Mouse (Mus musculus): Measurements from ENCODE around the gene Slc35f5.
A peak's percentile ranks its signal among the peaks of the same experiment; 100 is the strongest.

GRCm38 (mm10) chr1:125639501-125640253 is 79.3 kb downstream of the Slc35f5 start:
- TF ChIP-seq MAX (IDR thresholded peaks at IDR 0.05) = no peak
- TF ChIP-seq CTCF (IDR thresholded peaks at IDR 0.05; ENCODE audit: control insufficient read depth, insufficient read depth, insufficient read length) = no peak
- peak; percentile 26 for TF ChIP-seq MYOD1 (IDR thresholded peaks at IDR 0.05; ENCODE audit: control insufficient read depth, insufficient read length, low read depth)
- TF ChIP-seq FOSL1 (IDR thresholded peaks at IDR 0.05; ENCODE audit: insufficient read depth, low read length, poor library complexity, severe bottlenecking) = no peak
- TF ChIP-seq MYOG (IDR thresholded peaks at IDR 0.05; ENCODE audit: control insufficient read depth, extremely low read depth, insufficient read length) = no peak

Measured in C2C12 (cell line).